Mouse (Mus musculus) lung, adult 2 months (tissue): ENCODE measurements around the gene Zfp990. TPM values are rescaled to one million over a fixed set of nuclear protein-coding genes. Genes with fewer than 3 reads are reported as not detected.
"Not testable (repeated sequence)": the region's sequence is repeated elsewhere in the genome, so short reads cannot be mapped to it uniquely, and the experiment has no call there.

Experiments used
- DNase-seq: peaks from one replicate; pipeline ENCODE4 v3.0.0; 2022
- H3K4me1 ChIP-seq: fragments of 200-500 bp; 2 replicates; pipeline ENCODE4 v1.6.1; 2011; ENCODE audit warnings: low read length; ENCODE audit not compliant: control insufficient read depth, insufficient read depth
- H3K4me3 ChIP-seq: fragments of 200-500 bp; replicated peaks from 2 replicates; pipeline ENCODE3; 2011; ENCODE audit warnings: low read depth, mild to moderate bottlenecking, control low read depth, low read length; ENCODE audit errors: extremely low read depth
- CTCF ChIP-seq: fragments of 200-500 bp; IDR thresholded peaks from 2 replicates; pipeline ENCODE4 v1.5.1; 2011; ENCODE audit warnings: mild to moderate bottlenecking, low read length, control low read depth; ENCODE audit not compliant: insufficient read depth
- POLR2A ChIP-seq: fragments of 200-500 bp; IDR thresholded peaks from 2 replicates; pipeline ENCODE4 v1.6.1; 2011; ENCODE audit warnings: low read depth, mild to moderate bottlenecking, control low read depth, low read length, borderline replicate concordance; ENCODE audit errors: extremely low read depth
- WGBS: fragments of 180-500 bp; shearing (Covaris S2); methylation state at CpG from one replicate; pipeline ENCODE4 v1.1.7; 2018; 5-methylcytosine and 5-hydroxymethylcytosine counted together
- polyA plus RNA-seq: library from polyadenylated mRNA; depleted of rRNA; stranded (reverse); fragments of >200 nt; gene quantifications from 2 replicates; pipeline ENCODE4 v1.2.3, GENCODE M21; 2012; rRNA removed

Gene Zfp990
- polyA plus RNA-seq, 1 experiment = not detected

- H3K4me1 ChIP-seq = no peaks in the 10 kb centered on the region
- H3K4me3 ChIP-seq = no peak overlapping the region
- no peak for TF ChIP-seq POLR2A
- no peak for TF ChIP-seq CTCF
- no peak for DNase-seq
- 58% methylated on average over 1 of the region's 1 CpGs for WGBS
Observed at GRCm38 (mm10) chr4:145556680-145557079, 46.1 kb downstream of the Zfp990 start.

GRCm38 (mm10) chr4:145559505-145560099 lies 49.0 kb downstream of the Zfp990 start:
- Histone ChIP-seq H3K4me1 (no peaks in the 10 kb centered on the region), H3K4me3 (no peak overlapping the region)
- WGBS = 35% methylated on average over 3 of the region's 3 CpGs
- TF ChIP-seq CTCF (no peak), POLR2A (no peak)
- DNase-seq = no peak

- no peak for DNase-seq
- TF ChIP-seq CTCF (no peak), POLR2A (no peak)
- WGBS = 73% methylated on average over 3 of the region's 3 CpGs
- no peaks in the 10 kb centered on the region for H3K4me1 ChIP-seq
- no peak overlapping the region for H3K4me3 ChIP-seq
Observed at GRCm38 (mm10) chr4:145564111-145564821, 53.7 kb downstream of the Zfp990 start.

GRCm38 (mm10) chr4:145570461-145570860 lies 59.9 kb downstream of the Zfp990 start:
- H3K4me1 ChIP-seq, H3K4me3 ChIP-seq, DNase-seq: not testable (repeated sequence)
- 70% methylated on average over 9 of the region's 10 CpGs for WGBS

- DNase-seq, H3K4me1 ChIP-seq, H3K4me3 ChIP-seq: not testable (repeated sequence)
- WGBS = 86% methylated on average over 8 of the region's 8 CpGs
Observed at GRCm38 (mm10) chr4:145576623-145577022, 66.1 kb downstream of the Zfp990 start.

GRCm38 (mm10) chr4:145580333-145580732 lies 69.8 kb downstream of the Zfp990 start:
- not testable (repeated sequence) for H3K4me3 ChIP-seq, DNase-seq, H3K4me1 ChIP-seq
- 86% methylated on average over 1 of the region's 1 CpGs for WGBS

GRCm38 (mm10) chr4:145585078-145585477 lies 74.5 kb downstream of the Zfp990 start, which contains the start of gene Gm13212:
Gene Gm13212, plus strand, starts transcription at chr4:145585166.
- DNase-seq, H3K4me3 ChIP-seq, H3K4me1 ChIP-seq: not testable (repeated sequence)
- 18% methylated on average over 11 of the region's 11 CpGs for WGBS

GRCm38 (mm10) chr4:145586046-145586445 lies 75.5 kb downstream of the Zfp990 start:
- 71% methylated on average over 2 of the region's 2 CpGs for WGBS
- DNase-seq, H3K4me3 ChIP-seq, H3K4me1 ChIP-seq: not testable (repeated sequence)

Other genes with a start within 250 kb of the Zfp990 start
- 0.24 and 0.28 TPM in 2 replicates for gene Tnfrsf8, start 195.6 kb upstream of the Zfp990 start, polyA plus RNA-seq
- 0.08 and 0.13 TPM in 2 replicates for gene Gm13212, start 74.4 kb downstream of the Zfp990 start, polyA plus RNA-seq
- gene Zfp980, start 159.9 kb downstream of the Zfp990 start, polyA plus RNA-seq = not detected in 2 replicates